8 mouse cellular contexts compared by ENCODE assay signal in the genomic region with DNA sequence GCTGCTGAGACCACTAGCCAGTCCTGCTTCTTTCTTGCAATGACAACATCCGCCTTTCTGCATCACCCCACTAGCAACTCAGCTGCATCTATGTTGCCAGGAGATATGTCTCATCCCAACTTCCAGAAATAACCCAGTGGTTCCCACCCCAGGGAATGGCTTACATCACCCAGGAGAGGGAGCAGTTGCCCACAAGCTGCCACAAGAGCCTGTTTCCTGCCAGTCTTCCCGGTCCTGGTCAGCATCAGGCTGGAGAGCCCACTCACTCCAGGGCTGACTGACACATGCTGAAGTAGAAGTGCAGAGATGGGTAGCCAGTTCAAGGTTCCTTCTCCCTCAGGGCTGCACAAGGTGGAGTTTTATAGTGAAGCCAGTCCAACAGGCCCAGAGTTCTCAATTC. TPM values are rescaled to one million over a fixed set of nuclear protein-coding genes. Genes with fewer than 3 reads are reported as not detected.
DNase-seq lines count a peak whose midpoint lies in the region; ATAC-seq and TF ChIP-seq lines count a peak whose summit lies in the region.

No protein-coding gene starts in this region.

- in situ Hi-C loops in ES-E14 (cut with MboI; ENCODE audit: low sequenced_read_pairs in 2 of 2, unreplicated experiment in 2 of 2) = no loop called here

- DNase-seq in cerebellum, postnatal 10 days = peak; percentile 48 to 59
- DNase-seq in cerebellum, postnatal 4 days (ENCODE audit: low spot score in 2 of 2) = no peak
- no peak for DNase-seq in ES-E14 (ENCODE audit: low read depth, low spot score)
- DNase-seq in heart, postnatal 10 days = peak; percentile 84 to 86
- DNase-seq in left cerebral cortex, postnatal 14 days (ENCODE audit: low spot score in 2 of 2) = peak; percentile 82 to 94
- DNase-seq in spleen, adult 18-20 months = no peak

- H3K27ac ChIP-seq in ES-E14 (ENCODE audit: insufficient read depth, low read depth, low read length, poor library complexity, severe bottlenecking) = no peak overlapping the region; the same call in 1 of the 2 replicates
- H3K27ac ChIP-seq in forebrain, embryonic 13.5 days = peak overlapping the region; percentile 19; the same call in 1 of the 2 replicates
- H3K27ac ChIP-seq in olfactory bulb, adult 2 months (ENCODE audit: insufficient read depth, low read depth, low read length) = peak overlapping the region; percentile 94

- peak; percentile 75 for TF ChIP-seq CTCF in olfactory bulb, adult 2 months (IDR thresholded peaks at IDR 0.05; ENCODE audit: insufficient read depth, low read depth, low read length)

- H3K4me1 ChIP-seq in ES-E14 (ENCODE audit: control insufficient read depth in 2 of 2, insufficient read depth in 2 of 2, low read length in 2 of 2, poor library complexity in 1 of 2) = peaks cover 7 to 23% of the 10 kb centered on the region in 2 experiments
- H3K4me1 ChIP-seq in forebrain, embryonic 13.5 days = peaks cover 30% of the 10 kb centered on the region
- peaks cover 34% of the 10 kb centered on the region for H3K4me1 ChIP-seq in olfactory bulb, adult 2 months (ENCODE audit: control insufficient read depth, insufficient read depth, low read length)

- no peak overlapping the region for H3K4me3 ChIP-seq in ES-E14 (ENCODE audit: insufficient read depth in 1 of 2, low read depth in 1 of 2, low read length in 2 of 2, poor library complexity in 1 of 2, severe bottlenecking in 1 of 2)
- H3K4me3 ChIP-seq in forebrain, embryonic 13.5 days = no peak overlapping the region
- no peak overlapping the region for H3K4me3 ChIP-seq in olfactory bulb, adult 2 months (ENCODE audit: insufficient read depth, low read depth, low read length)

- no peak overlapping the region for H3K4me2 ChIP-seq in forebrain, embryonic 13.5 days

- no peak overlapping the region for H3K9ac ChIP-seq in ES-E14 (ENCODE audit: insufficient read depth, low read depth, low read length, poor library complexity, severe bottlenecking)
- H3K9ac ChIP-seq in forebrain, embryonic 13.5 days = 0 out of 2 replicates have a peak overlapping the region, but pooled peaks have one; percentile 3

- H3K27me3 ChIP-seq in forebrain, embryonic 13.5 days = no peaks in the 10 kb centered on the region

- no peak for TF ChIP-seq POLR2A in olfactory bulb, adult 2 months (IDR thresholded peaks at IDR 0.05; ENCODE audit: insufficient read depth, low read depth, low read length)

- WGBS in forebrain, embryonic 13.5 days = 31% methylated on average over 2 of the region's 2 CpGs
- 3% methylated on average over 2 of the region's 2 CpGs for WGBS in olfactory bulb, adult 2 months

- no peak for ATAC-seq in forebrain, embryonic 13.5 days

- peaks cover 34% of the 10 kb centered on the region for H3K36me3 ChIP-seq in ES-E14 (ENCODE audit: control insufficient read depth, insufficient read depth, low read length, poor library complexity, severe bottlenecking)
- H3K36me3 ChIP-seq in forebrain, embryonic 13.5 days (ENCODE audit: poor library complexity, severe bottlenecking) = peaks cover 27% of the 10 kb centered on the region

- intact Hi-C loops in heart, postnatal 10 days (cut with DNase I) = loop anchor here (5.0 kb wide), 1 partner anchor 146 kb away; no protein-coding TSS in a partner anchor
- intact Hi-C loops in left cerebral cortex, postnatal 14 days (cut with DNase I) = no loop called here

- no peaks in the 10 kb centered on the region for H3K9me3 ChIP-seq in ES-E14 (ENCODE audit: control insufficient read depth, insufficient read depth, low read depth, low read length)
- H3K9me3 ChIP-seq in forebrain, embryonic 13.5 days (replicated peaks) = no peaks in the 10 kb centered on the region

TF ChIP-seq in ES-E14, 5 proteins besides CTCF, POLR2A, EP300 and RAD21:
- TF ChIP-seq ZC3H11A (IDR thresholded peaks at IDR 0.05; ENCODE audit: borderline replicate concordance, low read depth, low read length) (peak; percentile 68; the same call in 1 of the 2 replicates), ZNF384 (IDR thresholded peaks at IDR 0.05; ENCODE audit: low read depth, low read length) (peak; percentile 53; the same call in 1 of the 2 replicates), CHD2 (IDR thresholded peaks at IDR 0.05; ENCODE audit: low read depth, low read length) (no peak)

RNA-seq across cellular contexts. Expression of gene Gsk3a, which starts 3.4 kb away (rescaled TPM):
- total RNA-seq in ES-E14 (2012; rRNA removed) = 38.2 and 38.5 TPM in 2 replicates
- 11.2 and 12.9 TPM in 2 replicates for polyA plus RNA-seq in forebrain, embryonic 13.5 days (2015; fragmentation: Nextera tagmentation; extraction: Ambion mirVana)
- total RNA-seq in heart, postnatal 10 days (2021) = 10 to 100 TPM; 69.7 to 72.0 TPM
- 100 to 1,000 TPM; 201 to 203 TPM for total RNA-seq in left cerebral cortex, postnatal 14 days (2021)
- not detected in 2 replicates for polyA plus RNA-seq in olfactory bulb, adult 2 months (2012; ENCODE audit: insufficient read depth, insufficient read length, low replicate concordance, missing spikeins)

RNA-seq across cellular contexts. Expression of gene Erf, which starts 9.5 kb away (rescaled TPM):
- total RNA-seq in ES-E14 (2012; rRNA removed) = 82.2 and 87.1 TPM in 2 replicates
- polyA plus RNA-seq in forebrain, embryonic 13.5 days (2015; fragmentation: Nextera tagmentation; extraction: Ambion mirVana) = 5.5 and 5.8 TPM in 2 replicates
- 10 to 100 TPM; 38.6 to 42.2 TPM for total RNA-seq in heart, postnatal 10 days (2021)
- total RNA-seq in left cerebral cortex, postnatal 14 days (2021) = 10 to 100 TPM; 68.6 to 70.7 TPM
- polyA plus RNA-seq in olfactory bulb, adult 2 months (2012; ENCODE audit: insufficient read depth, insufficient read length, low replicate concordance, missing spikeins) = not detected in 2 replicates

RNA-seq across cellular contexts. Expression of gene Zfp526, which starts 19.8 kb away (rescaled TPM):
- total RNA-seq in ES-E14 (2012; rRNA removed) = 5.0 and 5.2 TPM in 2 replicates
- 2.0 and 2.1 TPM in 2 replicates for polyA plus RNA-seq in forebrain, embryonic 13.5 days (2015; fragmentation: Nextera tagmentation; extraction: Ambion mirVana)
- total RNA-seq in heart, postnatal 10 days (2021) = 10 to 100 TPM in 1 of 2 experiments, 1 to 10 TPM in 1; 8.7 to 11.4 TPM
- 10 to 100 TPM in 1 of 2 experiments, 1 to 10 TPM in 1; 9.2 to 10.3 TPM for total RNA-seq in left cerebral cortex, postnatal 14 days (2021)
- not detected in 2 replicates for polyA plus RNA-seq in olfactory bulb, adult 2 months (2012; ENCODE audit: insufficient read depth, insufficient read length, low replicate concordance, missing spikeins)

RNA-seq across cellular contexts. Expression of gene Dedd2, which starts 20.6 kb away (rescaled TPM):
- 22.8 and 31.3 TPM in 2 replicates for total RNA-seq in ES-E14 (2012; rRNA removed)
- 11.0 and 12.5 TPM in 2 replicates for polyA plus RNA-seq in forebrain, embryonic 13.5 days (2015; fragmentation: Nextera tagmentation; extraction: Ambion mirVana)
- 10 to 100 TPM; 14.2 TPM for total RNA-seq in heart, postnatal 10 days (2021)
- total RNA-seq in left cerebral cortex, postnatal 14 days (2021) = 10 to 100 TPM; 25.0 to 26.0 TPM
- polyA plus RNA-seq in olfactory bulb, adult 2 months (2012; ENCODE audit: insufficient read depth, insufficient read length, low replicate concordance, missing spikeins) = not detected in 2 replicates

RNA-seq across cellular contexts. Expression of gene Cic, which starts 26.4 kb away (rescaled TPM):
- total RNA-seq in ES-E14 (2012; rRNA removed) = 68.4 and 72.4 TPM in 2 replicates
- 45.9 and 47.0 TPM in 2 replicates for polyA plus RNA-seq in forebrain, embryonic 13.5 days (2015; fragmentation: Nextera tagmentation; extraction: Ambion mirVana)
- 10 to 100 TPM; 88.4 to 90.5 TPM for total RNA-seq in heart, postnatal 10 days (2021)
- total RNA-seq in left cerebral cortex, postnatal 14 days (2021) = 100 to 1,000 TPM; 246 to 255 TPM
- 41.9 TPM in 1 of 2 replicates, not detected in the other for polyA plus RNA-seq in olfactory bulb, adult 2 months (2012; ENCODE audit: insufficient read depth, insufficient read length, low replicate concordance, missing spikeins)

Comparison
In these comparisons a context has a peak if more than half of its experiments do, and no peak if none do; other contexts are left out.
1. DNase-seq: peak in cerebellum, postnatal 10 days (2 of 2), heart, postnatal 10 days (2 of 2) and left cerebral cortex, postnatal 14 days (2 of 2); none in cerebellum, postnatal 4 days (0 of 2), ES-E14 (single experiment) and spleen, adult 18-20 months (0 of 2).